Mouse (Mus musculus): Measurements from ENCODE around the gene Tcn2. TPM values are rescaled to one million over a fixed set of nuclear protein-coding genes. Genes with fewer than 3 reads are reported as not detected.

The Tcn2 gene
- polyA plus RNA-seq, 1 experiment from 2014 or later, result 74.2 TPM

GRCm38 (mm10) chr11:3894406-3895281, 37.3 kb downstream of the Tcn2 start, which contains the start of the genes 4921536K21Rik and Dusp18:
4921536K21Rik (minus strand) TSS chr11:3895098.
Dusp18 (plus strand) TSS chr11:3895240.
- ATAC-seq (ENCODE audit: insufficient number of reproducible peaks, low FRiP score), result peak; percentile 97
- WGBS, result 3% methylated on average over 46 of the region's 46 CpGs

GRCm38 (mm10) chr11:3893970-3894369, 38.0 kb downstream of the Tcn2 start:
- Histone ChIP-seq H3K4me3 (no peak overlapping the region), H3K27ac (ENCODE audit: poor library complexity, severe bottlenecking) (no peak overlapping the region), H3K27me3 (replicated peaks) (no peaks in the 10 kb centered on the region), H3K36me3 (peaks cover 24% of the 10 kb centered on the region), H3K4me2 (no peak overlapping the region; the same call in 1 of the 2 replicates), H3K9ac (no peak overlapping the region), H3K9me3 (replicated peaks) (no peaks in the 10 kb centered on the region), H3K4me1 (replicated peaks) (peaks cover 14% of the 10 kb centered on the region)
- WGBS, result 81% methylated on average over 6 of the region's 6 CpGs
- ATAC-seq (ENCODE audit: insufficient number of reproducible peaks, low FRiP score), result no peak

More at GRCm38 (mm10) chr11:3894406-3895281, 37.3 kb downstream of the Tcn2 start, which contains the start of the genes 4921536K21Rik and Dusp18:
- Histone ChIP-seq H3K4me1 (replicated peaks) (peaks cover 14% of the 10 kb centered on the region), H3K9ac (peak within 1 kb of the TSS; percentile 78), H3K4me2 (peak within 1 kb of the TSS; percentile 89), H3K27me3 (replicated peaks) (no peaks in the 10 kb centered on the region), H3K9me3 (replicated peaks) (no peaks in the 10 kb centered on the region), H3K27ac (ENCODE audit: poor library complexity, severe bottlenecking) (peak within 1 kb of the TSS; percentile 77), H3K36me3 (peaks cover 25% of the 10 kb centered on the region), H3K4me3 (peak within 1 kb of the TSS; percentile 60)

- Histone ChIP-seq H3K9me3 (replicated peaks) (no peaks in the 10 kb centered on the region), H3K4me1 (replicated peaks) (no peaks in the 10 kb centered on the region), H3K36me3 (no peaks in the 10 kb centered on the region), H3K4me2 (no peak overlapping the region), H3K27me3 (replicated peaks) (no peaks in the 10 kb centered on the region; the same call in 1 of the 2 replicates), H3K4me3 (no peak overlapping the region), H3K9ac (no peak overlapping the region), H3K27ac (ENCODE audit: poor library complexity, severe bottlenecking) (no peak overlapping the region)
- no peak; the same call in 1 of the 2 replicates for ATAC-seq (ENCODE audit: insufficient number of reproducible peaks, low FRiP score)
- 58% methylated on average over 5 of the region's 5 CpGs for WGBS
These were observed 44.6 kb downstream of the Tcn2 start for GRCm38 (mm10) chr11:3887331-3887730.

- no peak overlapping the region for H3K9ac ChIP-seq
- 85% methylated on average over 3 of the region's 3 CpGs for WGBS
- peaks cover 7% of the 10 kb centered on the region for H3K27me3 ChIP-seq (replicated peaks)
- no peak overlapping the region for H3K27ac ChIP-seq (ENCODE audit: poor library complexity, severe bottlenecking)
- no peaks in the 10 kb centered on the region for H3K4me1 ChIP-seq (replicated peaks)
- no peak overlapping the region for H3K4me3 ChIP-seq
- no peak overlapping the region for H3K4me2 ChIP-seq
- H3K9me3 ChIP-seq (replicated peaks), result no peaks in the 10 kb centered on the region
- H3K36me3 ChIP-seq, result no peaks in the 10 kb centered on the region
- ATAC-seq (ENCODE audit: insufficient number of reproducible peaks, low FRiP score), result no peak
These were observed 48.2 kb downstream of the Tcn2 start for GRCm38 (mm10) chr11:3883711-3884110.

GRCm38 (mm10) chr11:3879836-3880235, 52.1 kb downstream of the Tcn2 start:
- H3K4me3 ChIP-seq, result no peak overlapping the region
- no peak overlapping the region for H3K4me2 ChIP-seq
- no peak for ATAC-seq (ENCODE audit: insufficient number of reproducible peaks, low FRiP score)
- H3K9me3 ChIP-seq (replicated peaks), result no peaks in the 10 kb centered on the region
- WGBS, result 36% methylated on average over 2 of the region's 2 CpGs
- peaks cover 14% of the 10 kb centered on the region; the same call in 1 of the 2 replicates for H3K27me3 ChIP-seq (replicated peaks)
- no peak overlapping the region for H3K9ac ChIP-seq
- H3K27ac ChIP-seq (ENCODE audit: poor library complexity, severe bottlenecking), result no peak overlapping the region
- H3K36me3 ChIP-seq, result no peaks in the 10 kb centered on the region
- no peaks in the 10 kb centered on the region for H3K4me1 ChIP-seq (replicated peaks)

DNA sequence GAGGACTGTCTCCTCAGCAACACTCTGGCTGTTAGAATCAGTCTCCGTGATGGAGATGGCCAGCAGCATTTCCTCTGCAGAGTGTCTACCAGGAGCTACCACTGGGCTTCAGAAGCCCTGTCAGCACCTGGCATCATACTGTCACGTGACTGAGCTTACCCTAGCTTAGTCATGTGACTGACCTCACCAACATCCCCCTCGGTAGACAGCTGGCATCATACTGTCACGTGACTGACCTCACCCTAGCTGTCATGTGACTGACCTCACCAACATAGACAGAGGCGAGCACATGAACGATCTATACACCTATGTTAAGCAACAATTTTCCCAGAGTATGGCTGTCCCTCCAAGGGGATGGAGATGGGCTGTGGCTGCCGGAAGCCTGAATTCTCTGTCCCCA, 53.3 kb downstream of the Tcn2 start:
- Histone ChIP-seq H3K27ac (ENCODE audit: poor library complexity, severe bottlenecking) (no peak overlapping the region), H3K4me2 (no peak overlapping the region), H3K9me3 (replicated peaks) (no peaks in the 10 kb centered on the region), H3K4me3 (no peak overlapping the region), H3K36me3 (no peaks in the 10 kb centered on the region), H3K27me3 (replicated peaks) (peaks cover 14% of the 10 kb centered on the region; the same call in 1 of the 2 replicates), H3K9ac (no peak overlapping the region), H3K4me1 (replicated peaks) (no peaks in the 10 kb centered on the region)
- WGBS, result 63% methylated on average over 7 of the region's 7 CpGs
- ATAC-seq (ENCODE audit: insufficient number of reproducible peaks, low FRiP score), result no peak

DNA sequence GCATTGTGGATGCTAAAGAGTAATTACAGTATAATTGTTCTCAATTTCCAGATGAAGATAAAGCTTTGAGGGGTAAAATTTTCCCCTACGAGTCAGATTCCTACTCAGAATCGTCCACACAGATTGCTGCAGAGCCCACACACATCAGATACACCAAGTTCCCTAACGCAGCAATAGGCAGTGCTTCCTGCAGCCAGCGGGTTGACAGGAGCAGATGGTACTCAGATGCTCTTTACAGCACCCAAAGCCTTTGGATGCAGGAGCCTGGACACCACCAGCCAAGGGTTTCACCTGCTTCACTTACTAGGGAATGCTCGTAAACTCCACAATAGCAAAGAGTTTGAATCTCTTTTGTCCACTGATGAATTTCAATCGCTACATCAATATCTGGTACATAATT, 55.5 kb downstream of the Tcn2 start:
- Histone ChIP-seq H3K27ac (ENCODE audit: poor library complexity, severe bottlenecking) (no peak overlapping the region), H3K4me2 (no peak overlapping the region), H3K27me3 (replicated peaks) (peaks cover 11% of the 10 kb centered on the region; the same call in 1 of the 2 replicates), H3K36me3 (no peaks in the 10 kb centered on the region), H3K4me3 (no peak overlapping the region), H3K4me1 (replicated peaks) (no peaks in the 10 kb centered on the region), H3K9me3 (replicated peaks) (no peaks in the 10 kb centered on the region), H3K9ac (no peak overlapping the region)
- no peak for ATAC-seq (ENCODE audit: insufficient number of reproducible peaks, low FRiP score)
- WGBS, result 68% methylated on average over 6 of the region's 6 CpGs

Other genes starting within 250 kb of the Tcn2 start
- 0.32 TPM in 2 replicates for gene Osbp2, start 68.3 kb downstream of the Tcn2 start, polyA plus RNA-seq (2016; fragmentation: Nextera tagmentation; extraction: Ambion mirVana)
- gene 4921536K21Rik, start 37.1 kb downstream of the Tcn2 start, polyA plus RNA-seq (2016; fragmentation: Nextera tagmentation; extraction: Ambion mirVana), result 0.12 and 0.20 TPM in 2 replicates
- gene Dusp18, start 36.9 kb downstream of the Tcn2 start, polyA plus RNA-seq (2016; fragmentation: Nextera tagmentation; extraction: Ambion mirVana), result 13.5 and 14.5 TPM in 2 replicates
- gene Slc35e4, start 17.5 kb downstream of the Tcn2 start, polyA plus RNA-seq (2016; fragmentation: Nextera tagmentation; extraction: Ambion mirVana), result 6.2 and 6.3 TPM in 2 replicates
- gene Pes1, start 31.8 kb upstream of the Tcn2 start, polyA plus RNA-seq (2016; fragmentation: Nextera tagmentation; extraction: Ambion mirVana), result 57.1 and 63.3 TPM in 2 replicates
- gene 4930556J24Rik, start 44.6 kb upstream of the Tcn2 start, polyA plus RNA-seq (2016; fragmentation: Nextera tagmentation; extraction: Ambion mirVana), result 0.22 TPM in 1 of 2 replicates, not detected in the other
- 0.19 and 0.32 TPM in 2 replicates for gene Gal3st1, start 51.5 kb upstream of the Tcn2 start, polyA plus RNA-seq (2016; fragmentation: Nextera tagmentation; extraction: Ambion mirVana)
- not detected in 2 replicates for gene Sec14l4, start 99.3 kb upstream of the Tcn2 start, polyA plus RNA-seq (2016; fragmentation: Nextera tagmentation; extraction: Ambion mirVana)
- gene Sec14l3, start 132.7 kb upstream of the Tcn2 start, polyA plus RNA-seq (2016; fragmentation: Nextera tagmentation; extraction: Ambion mirVana), result not detected in 2 replicates
- 18.6 and 21.2 TPM in 2 replicates for gene Mtfp1, start 163.3 kb upstream of the Tcn2 start, polyA plus RNA-seq (2016; fragmentation: Nextera tagmentation; extraction: Ambion mirVana)
- 0.86 and 1.1 TPM in 2 replicates for gene Sec14l2, start 191.3 kb upstream of the Tcn2 start, polyA plus RNA-seq (2016; fragmentation: Nextera tagmentation; extraction: Ambion mirVana)
- gene Rnf215, start 203.0 kb upstream of the Tcn2 start, polyA plus RNA-seq (2016; fragmentation: Nextera tagmentation; extraction: Ambion mirVana), result 21.4 and 22.0 TPM in 2 replicates
- gene Ccdc157, start 228.1 kb upstream of the Tcn2 start, polyA plus RNA-seq (2016; fragmentation: Nextera tagmentation; extraction: Ambion mirVana), result 4.7 and 5.5 TPM in 2 replicates
- 43.1 and 46.5 TPM in 2 replicates for gene Sf3a1, start 228.2 kb upstream of the Tcn2 start, polyA plus RNA-seq (2016; fragmentation: Nextera tagmentation; extraction: Ambion mirVana)

Data from heart, embryonic 12.5 days (tissue).